Mouse (Mus musculus): ENCODE measurements around the gene Nr2f2.

- no peak for TF ChIP-seq CTCF (IDR thresholded peaks at IDR 0.05; ENCODE audit: control insufficient read depth, insufficient read depth, low read length)
- no peak for TF ChIP-seq POLR2A (IDR thresholded peaks at IDR 0.05; ENCODE audit: borderline replicate concordance, control insufficient read depth, low read depth, low read length)
These were observed 16.3 kb upstream of the Nr2f2 start for GRCm38 (mm10) chr7:70382828-70383227.
